Mouse (Mus musculus): Measurements from ENCODE around the gene Prr32.

Prr32 gene

DNA sequence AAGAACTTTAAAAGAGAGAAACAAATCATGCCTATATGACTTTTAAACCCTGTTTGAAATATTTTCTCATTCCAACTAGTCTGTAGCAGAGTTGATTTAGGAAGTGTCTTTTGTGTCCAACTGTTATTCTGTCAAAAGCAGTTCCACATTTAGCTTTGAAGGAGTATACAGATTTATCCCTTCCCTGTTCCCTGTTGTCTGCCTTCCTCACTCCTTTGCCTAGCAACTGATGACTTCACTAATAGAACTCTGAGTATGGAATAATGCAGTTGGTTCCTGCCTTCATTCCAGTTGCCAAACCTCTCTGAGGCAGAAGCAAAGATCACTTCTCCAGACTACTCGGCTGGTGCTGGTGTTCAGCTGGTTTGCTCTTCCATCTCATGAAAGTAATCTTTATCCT is at the start of gene Prr32:
Gene Prr32, plus strand, starts transcription at position 301 of the 400 bp plus-strand sequence.
- ATAC-seq (ENCODE audit: low TSS enrichment) = 0 out of 2 replicates have a peak, but pooled peaks have one; percentile 34

All from frontal cortex, adult (tissue).